Mouse (Mus musculus): ENCODE results near the gene Tmem161b. TPM values are rescaled to one million over a fixed set of nuclear protein-coding genes. Genes with fewer than 3 reads are reported as not detected.
"Not testable (repeated sequence)": the region's sequence is repeated elsewhere in the genome, so short reads cannot be mapped to it uniquely, and the experiment has no call there.

Gene Tmem161b
- total and polyA plus RNA-seq, 2 experiments = 2.3 to 11.2 TPM

GRCm38 (mm10) chr13:84236768-84237167 lies 14.7 kb downstream of the Tmem161b start:
- DNase-seq (ENCODE audit: extremely low read depth, low read depth, low spot score) = no peak
- WGBS = 98% methylated on average over 7 of the region's 7 CpGs
- peaks cover 16% of the 10 kb centered on the region; the same call in 1 of the 2 replicates for H3K79me2 ChIP-seq (ENCODE audit: control insufficient read depth, insufficient read depth, low read length)
- no peaks in the 10 kb centered on the region for H3K36me3 ChIP-seq (ENCODE audit: control insufficient read depth, insufficient read depth, low read length)
- no peak for TF ChIP-seq POLR2A (IDR thresholded peaks at IDR 0.05; ENCODE audit: extremely low read depth, insufficient read depth, low read length)
- TF ChIP-seq CTCF (IDR thresholded peaks at IDR 0.05; ENCODE audit: low read depth, low read length) = no peak
- H3K27ac ChIP-seq (replicated peaks; ENCODE audit: insufficient read depth, low read depth, low read length) = no peak overlapping the region
- H3K27me3 ChIP-seq (ENCODE audit: control insufficient read depth, insufficient read depth, low read length) = no peaks in the 10 kb centered on the region
- peaks cover 4% of the 10 kb centered on the region for H3K4me1 ChIP-seq (ENCODE audit: control insufficient read depth, insufficient read depth, low read length)
- no peak overlapping the region for H3K4me3 ChIP-seq (ENCODE audit: insufficient read depth, low read depth, low read length)
- no peak overlapping the region for H3K9ac ChIP-seq (ENCODE audit: low read depth, low read length)

- Histone ChIP-seq H3K4me3 (ENCODE audit: insufficient read depth, low read depth, low read length) (no peak overlapping the region), H3K27me3 (ENCODE audit: control insufficient read depth, insufficient read depth, low read length) (no peaks in the 10 kb centered on the region), H3K4me1 (ENCODE audit: control insufficient read depth, insufficient read depth, low read length) (peaks cover 4% of the 10 kb centered on the region), H3K9ac (ENCODE audit: low read depth, low read length) (no peak overlapping the region), H3K36me3 (ENCODE audit: control insufficient read depth, insufficient read depth, low read length) (no peaks in the 10 kb centered on the region), H3K27ac (replicated peaks; ENCODE audit: insufficient read depth, low read depth, low read length) (no peak overlapping the region), H3K79me2 (ENCODE audit: control insufficient read depth, insufficient read depth, low read length) (peaks cover 23% of the 10 kb centered on the region; the same call in 1 of the 2 replicates)
- no peak for TF ChIP-seq POLR2A (IDR thresholded peaks at IDR 0.05; ENCODE audit: extremely low read depth, insufficient read depth, low read length)
- no peak for TF ChIP-seq CTCF (IDR thresholded peaks at IDR 0.05; ENCODE audit: low read depth, low read length)
- no peak for DNase-seq (ENCODE audit: extremely low read depth, low read depth, low spot score)
Measured at GRCm38 (mm10) chr13:84238184-84238583, 16.1 kb downstream of the Tmem161b start.

GRCm38 (mm10) chr13:84248065-84248464 lies 26.0 kb downstream of the Tmem161b start:
- no peaks in the 10 kb centered on the region for H3K4me1 ChIP-seq (ENCODE audit: control insufficient read depth, insufficient read depth, low read length)
- 65% methylated on average over 3 of the region's 3 CpGs for WGBS
- H3K36me3 ChIP-seq (ENCODE audit: control insufficient read depth, insufficient read depth, low read length) = no peaks in the 10 kb centered on the region
- DNase-seq (ENCODE audit: extremely low read depth, low read depth, low spot score) = no peak
- TF ChIP-seq CTCF (IDR thresholded peaks at IDR 0.05; ENCODE audit: low read depth, low read length) = no peak
- TF ChIP-seq POLR2A (IDR thresholded peaks at IDR 0.05; ENCODE audit: extremely low read depth, insufficient read depth, low read length) = no peak
- H3K27me3 ChIP-seq (ENCODE audit: control insufficient read depth, insufficient read depth, low read length) = no peaks in the 10 kb centered on the region
- H3K4me3 ChIP-seq (ENCODE audit: insufficient read depth, low read depth, low read length) = no peak overlapping the region
- H3K27ac ChIP-seq (replicated peaks; ENCODE audit: insufficient read depth, low read depth, low read length) = no peak overlapping the region
- peaks cover 4% of the 10 kb centered on the region; the same call in 1 of the 2 replicates for H3K79me2 ChIP-seq (ENCODE audit: control insufficient read depth, insufficient read depth, low read length)
- no peak overlapping the region for H3K9ac ChIP-seq (ENCODE audit: low read depth, low read length)

DNA sequence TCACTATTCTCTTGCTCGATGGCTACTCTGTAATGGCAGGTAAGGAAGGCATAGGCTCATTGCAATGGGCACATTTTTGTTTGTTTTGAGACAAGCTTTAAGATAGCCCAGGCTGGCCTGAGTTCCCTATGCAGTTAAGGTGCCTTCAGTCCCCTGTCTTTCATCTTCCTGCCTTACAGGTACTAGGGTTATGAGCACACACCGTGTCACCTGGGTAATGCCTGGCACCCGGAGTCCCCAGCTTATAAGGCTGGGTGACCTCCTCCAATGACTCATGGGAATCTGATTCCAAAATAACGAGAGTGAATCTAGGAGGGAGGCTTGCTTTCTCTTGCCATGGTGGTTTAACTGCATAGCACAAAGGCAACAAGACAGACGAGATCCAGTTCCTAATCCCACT lies 29.2 kb downstream of the Tmem161b start:
- Histone ChIP-seq H3K4me3 (ENCODE audit: insufficient read depth, low read depth, low read length) (no peak overlapping the region), H3K36me3 (ENCODE audit: control insufficient read depth, insufficient read depth, low read length) (peaks cover 4% of the 10 kb centered on the region; the same call in 1 of the 2 replicates), H3K27me3 (ENCODE audit: control insufficient read depth, insufficient read depth, low read length) (no peaks in the 10 kb centered on the region), H3K27ac (replicated peaks; ENCODE audit: insufficient read depth, low read depth, low read length) (no peak overlapping the region), H3K4me1 (ENCODE audit: control insufficient read depth, insufficient read depth, low read length) (no peaks in the 10 kb centered on the region), H3K9ac (ENCODE audit: low read depth, low read length) (no peak overlapping the region), H3K79me2 (ENCODE audit: control insufficient read depth, insufficient read depth, low read length) (peaks cover 4% of the 10 kb centered on the region; the same call in 1 of the 2 replicates)
- TF ChIP-seq POLR2A (IDR thresholded peaks at IDR 0.05; ENCODE audit: extremely low read depth, insufficient read depth, low read length) (no peak), CTCF (IDR thresholded peaks at IDR 0.05; ENCODE audit: low read depth, low read length) (no peak)
- WGBS = 86% methylated on average over 5 of the region's 5 CpGs
- DNase-seq (ENCODE audit: extremely low read depth, low read depth, low spot score) = no peak

DNA sequence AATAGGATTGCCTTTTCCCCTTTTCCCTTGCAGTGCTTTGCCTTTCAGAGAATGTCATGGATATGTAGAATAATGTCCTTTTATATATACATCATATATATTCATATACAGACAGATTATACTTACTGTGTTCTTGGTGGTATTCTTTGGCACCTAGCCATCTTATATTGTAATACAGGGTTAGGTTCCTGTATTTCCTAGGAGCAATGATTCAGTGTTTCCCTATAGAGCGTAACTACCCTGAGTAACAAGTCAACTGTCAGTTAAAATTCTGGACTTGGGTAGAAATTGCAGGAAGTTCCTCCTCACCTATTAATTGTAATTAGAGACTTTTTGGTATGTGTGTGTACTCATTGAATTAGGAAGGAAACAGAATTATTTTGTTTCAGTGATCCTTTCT lies 33.0 kb downstream of the Tmem161b start:
- DNase-seq (ENCODE audit: extremely low read depth, low read depth, low spot score) = no peak
- Histone ChIP-seq H3K27me3 (ENCODE audit: control insufficient read depth, insufficient read depth, low read length) (no peaks in the 10 kb centered on the region), H3K9ac (ENCODE audit: low read depth, low read length) (no peak overlapping the region), H3K4me3 (ENCODE audit: insufficient read depth, low read depth, low read length) (no peak overlapping the region), H3K36me3 (ENCODE audit: control insufficient read depth, insufficient read depth, low read length) (peaks cover 7% of the 10 kb centered on the region), H3K27ac (replicated peaks; ENCODE audit: insufficient read depth, low read depth, low read length) (no peak overlapping the region), H3K79me2 (ENCODE audit: control insufficient read depth, insufficient read depth, low read length) (peaks cover 4% of the 10 kb centered on the region; the same call in 1 of the 2 replicates), H3K4me1 (ENCODE audit: control insufficient read depth, insufficient read depth, low read length) (no peaks in the 10 kb centered on the region)
- no peak for TF ChIP-seq POLR2A (IDR thresholded peaks at IDR 0.05; ENCODE audit: extremely low read depth, insufficient read depth, low read length)
- no peak for TF ChIP-seq CTCF (IDR thresholded peaks at IDR 0.05; ENCODE audit: low read depth, low read length)
- 95% methylated on average over 1 of the region's 1 CpGs for WGBS

DNA sequence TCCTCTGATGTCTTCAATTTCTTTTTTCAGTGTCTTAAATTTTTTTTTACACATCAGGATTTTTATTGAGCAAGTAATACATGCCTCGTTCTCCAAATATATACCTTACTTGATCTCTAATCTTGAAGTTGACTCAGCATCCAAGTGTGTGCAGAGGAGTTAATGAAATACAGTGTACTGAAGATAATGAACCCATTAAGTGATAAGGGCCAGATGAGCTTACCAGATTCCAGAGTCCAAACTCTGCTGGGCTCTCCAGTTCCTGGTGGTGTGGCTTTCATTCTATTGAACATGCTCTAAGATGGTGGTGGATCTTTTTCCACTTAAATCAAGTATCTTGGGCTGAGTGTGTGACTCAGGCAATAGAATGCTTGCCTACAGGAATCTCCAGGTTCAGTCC lies 42.3 kb downstream of the Tmem161b start:
- H3K4me3 ChIP-seq (ENCODE audit: insufficient read depth, low read depth, low read length); H3K9ac ChIP-seq (ENCODE audit: low read depth, low read length); DNase-seq (ENCODE audit: extremely low read depth, low read depth, low spot score); H3K27ac ChIP-seq (replicated peaks; ENCODE audit: insufficient read depth, low read depth, low read length); H3K4me1 ChIP-seq (ENCODE audit: control insufficient read depth, insufficient read depth, low read length); H3K27me3 ChIP-seq (ENCODE audit: control insufficient read depth, insufficient read depth, low read length); H3K79me2 ChIP-seq (ENCODE audit: control insufficient read depth, insufficient read depth, low read length): not testable (repeated sequence)
- H3K36me3 ChIP-seq (ENCODE audit: control insufficient read depth, insufficient read depth, low read length) = peaks cover 12% of the 10 kb centered on the region
- 83% methylated on average over 1 of the region's 1 CpGs for WGBS

Data from liver, adult 2 months (tissue).